Mouse (Mus musculus) yolk sac, embryonic 10.5 days (tissue): ENCODE measurements around the gene Fance.

Experiments used
- DNase-seq: peaks from one replicate; pipeline ENCODE4 v3.0.0-alpha.2; 2017; ENCODE audit warnings: low spot score

Fance gene

DNA sequence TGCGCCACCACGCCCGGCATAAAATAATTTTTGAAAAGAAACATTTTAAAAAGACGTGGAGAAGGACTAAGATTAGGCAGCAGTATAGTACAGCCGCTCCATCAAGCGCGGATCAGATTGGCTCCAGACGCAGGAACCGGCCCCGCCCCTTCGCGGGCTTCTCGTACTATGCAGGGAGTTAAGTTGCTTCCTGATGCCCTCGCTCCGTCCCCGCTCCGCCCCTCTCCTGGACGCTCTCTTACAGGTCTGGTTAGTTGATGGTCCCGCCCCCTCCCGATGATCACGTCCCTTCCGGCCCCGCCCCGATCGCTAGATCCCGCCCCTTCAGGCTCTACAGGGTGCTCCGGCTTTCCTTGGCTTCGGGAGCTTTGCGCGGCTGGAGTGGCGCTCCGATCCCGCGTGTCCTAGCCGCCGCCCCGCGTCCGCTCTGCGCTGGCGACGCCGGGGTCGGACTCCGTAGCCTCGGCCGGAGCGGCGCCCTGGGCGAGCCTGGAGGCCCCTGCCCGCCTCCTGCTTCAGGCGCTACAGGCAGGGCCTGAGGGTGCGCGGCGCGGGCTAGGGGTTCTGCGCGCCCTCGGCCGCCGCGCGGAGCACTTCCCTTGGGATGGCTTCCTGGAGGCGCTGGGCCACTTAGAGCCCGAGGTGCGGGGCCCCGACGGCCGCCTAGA, at the start of gene Fance:
TSS of gene Fance (plus strand) at position 308 of the 668 bp plus-strand sequence.
- DNase-seq, result peak; percentile 99

DNA sequence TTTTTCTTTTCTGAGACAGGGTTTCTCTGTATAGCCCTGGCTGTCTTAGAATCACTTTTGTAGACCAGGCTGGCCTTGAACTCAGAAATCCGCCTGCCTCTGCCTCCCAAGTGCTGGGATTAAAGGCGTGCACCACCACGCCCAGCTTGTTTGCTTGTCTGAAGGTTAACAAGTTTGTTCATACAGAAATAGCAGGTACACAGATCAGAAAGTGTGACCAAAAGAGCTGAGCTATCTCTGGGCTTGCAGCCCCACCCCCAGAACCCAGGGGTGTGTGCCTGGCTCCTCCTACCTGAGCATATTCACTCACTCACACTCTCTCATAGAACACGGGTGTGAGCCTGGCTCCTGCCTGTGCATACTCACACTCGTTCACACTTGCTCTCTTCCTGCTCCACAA, 46.1 kb upstream of the Fance start:
- no peak for DNase-seq

DNA sequence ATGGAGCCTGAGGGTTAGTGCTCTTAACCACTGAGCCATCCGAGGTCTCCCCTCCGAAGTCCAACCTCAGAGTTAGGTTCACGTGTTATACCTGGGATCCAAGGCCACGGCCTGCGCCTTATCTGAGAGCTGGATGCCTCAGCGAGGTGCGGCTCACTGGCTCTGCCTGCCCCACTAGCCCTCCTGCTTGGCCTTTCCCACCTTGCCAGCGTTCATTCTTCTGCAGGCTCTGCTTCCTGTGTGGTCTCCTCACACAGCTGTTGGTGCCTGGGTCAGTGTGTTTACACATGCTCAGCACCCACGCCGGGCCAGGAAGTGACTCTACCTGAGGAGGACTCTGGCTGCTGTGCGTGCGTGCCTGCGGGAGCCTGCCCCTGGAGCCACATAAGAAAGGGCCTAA, 43.2 kb upstream of the Fance start:
- DNase-seq, result peak; percentile 61

DNA sequence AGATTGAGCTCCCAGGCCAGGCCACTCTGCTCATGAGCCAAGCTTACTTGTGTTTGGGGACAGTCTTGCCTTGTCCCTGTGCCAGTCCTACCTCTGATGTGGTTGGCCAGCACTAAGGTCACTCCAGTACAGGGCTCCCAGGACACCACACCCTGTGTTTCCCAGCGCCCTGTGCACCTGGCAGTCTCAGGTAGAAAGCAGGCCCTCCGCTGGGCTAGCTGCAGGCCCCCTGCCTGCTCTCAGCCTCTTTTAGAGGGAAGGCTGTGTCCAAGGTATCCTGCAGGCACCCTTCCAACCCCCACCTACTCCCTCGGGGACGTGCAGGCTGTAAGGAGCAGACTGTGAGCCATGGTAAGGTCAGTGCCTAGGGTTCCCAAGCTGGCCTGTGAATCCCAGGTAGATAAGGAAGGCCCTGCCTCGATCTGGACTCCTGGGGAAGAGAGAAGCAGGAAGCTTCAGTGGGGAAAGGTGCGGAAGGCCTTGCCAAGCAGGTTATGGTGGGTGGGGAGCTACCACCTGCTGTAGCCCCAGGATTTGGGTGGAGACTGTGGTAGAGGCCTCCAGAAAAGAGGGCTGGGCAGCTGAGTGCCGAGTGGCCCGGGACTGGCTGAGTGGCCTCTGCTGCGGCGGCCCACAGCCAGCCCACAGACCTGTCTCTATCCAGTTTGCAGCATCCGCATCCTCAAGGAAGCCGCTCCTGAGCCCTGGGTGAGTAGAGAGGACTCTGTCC, 41.6 kb upstream of the Fance start:
- DNase-seq, result no peak

DNA sequence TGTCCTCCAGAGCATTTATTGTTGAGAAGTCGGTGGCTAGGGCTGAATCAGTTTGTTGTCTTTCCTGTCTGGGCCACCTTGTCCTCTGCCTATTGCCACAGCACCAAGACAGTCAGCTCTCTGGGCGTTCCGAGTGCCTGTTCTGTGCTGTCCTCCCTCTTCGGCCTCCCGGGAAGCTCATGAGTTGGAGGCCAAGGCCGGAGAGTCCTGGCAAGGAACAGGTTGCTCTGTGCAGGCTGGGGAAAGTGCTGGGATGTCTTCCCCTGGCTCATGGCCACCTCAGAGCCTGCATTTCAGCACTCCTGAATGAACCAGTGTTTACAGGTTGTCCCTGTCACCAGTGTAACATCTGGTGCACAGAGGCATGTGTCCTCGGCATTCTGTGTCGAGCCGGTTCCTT, 41.0 kb upstream of the Fance start:
- no peak for DNase-seq

DNA sequence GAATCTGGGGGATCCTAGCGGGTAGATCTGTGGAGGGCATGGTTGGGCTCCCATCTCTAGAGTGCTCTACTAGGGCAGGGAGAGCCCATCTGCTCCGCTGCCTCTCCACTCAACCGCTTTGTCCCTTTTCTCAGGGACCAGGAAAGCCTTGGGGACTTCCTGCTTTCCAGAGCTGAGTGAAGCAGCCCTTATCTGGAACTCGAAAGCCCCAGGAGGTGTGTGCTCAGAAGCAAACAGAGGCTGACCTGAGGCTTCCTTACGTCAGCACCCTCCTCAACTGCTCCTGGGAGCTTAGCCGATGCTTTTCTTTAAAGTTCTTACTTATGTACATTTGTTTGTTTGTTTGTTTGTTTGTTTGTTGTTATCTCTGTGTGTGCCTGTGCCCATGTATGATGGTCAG, 40.5 kb upstream of the Fance start:
- peak; percentile 58 for DNase-seq

DNA sequence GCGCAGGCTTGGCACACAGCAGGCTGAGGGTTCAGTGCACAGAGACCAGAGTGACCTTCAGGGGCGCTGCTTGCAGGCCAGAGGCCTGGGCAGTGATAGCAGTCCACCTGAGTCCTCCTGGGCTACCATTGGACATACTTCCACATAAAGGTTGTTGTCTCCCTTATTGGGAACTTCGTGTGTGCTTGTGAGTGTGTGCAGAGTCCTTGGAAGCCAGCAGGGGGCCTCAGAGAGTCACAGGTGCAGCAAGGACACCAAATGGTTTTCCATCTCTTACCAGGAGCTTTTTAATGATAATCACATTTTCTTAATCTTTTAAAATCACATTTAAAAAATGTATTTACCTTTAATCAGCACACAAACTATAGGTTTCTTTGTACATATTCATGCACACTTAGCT, 38.6 kb upstream of the Fance start:
- no peak for DNase-seq

DNA sequence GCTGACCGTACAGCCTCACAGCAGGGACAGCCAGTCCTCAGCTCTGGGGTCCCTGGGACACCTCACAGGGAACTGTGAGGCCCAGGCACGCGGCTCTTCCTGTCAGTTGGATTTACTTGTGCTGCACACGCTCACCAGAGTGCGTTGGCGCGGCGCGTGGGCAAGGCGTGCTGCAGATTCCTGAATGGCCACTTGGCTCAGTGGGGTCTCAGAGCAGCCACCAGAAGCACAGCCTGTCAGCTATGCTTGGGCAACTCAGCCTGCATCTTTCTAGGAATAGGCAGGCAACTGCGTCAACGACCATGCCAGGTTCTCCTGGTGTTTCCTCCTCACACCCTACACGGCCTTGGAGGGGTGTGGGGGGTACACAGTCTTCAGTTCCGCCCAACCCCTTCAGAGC, 36.1 kb upstream of the Fance start:
- no peak for DNase-seq

DNA sequence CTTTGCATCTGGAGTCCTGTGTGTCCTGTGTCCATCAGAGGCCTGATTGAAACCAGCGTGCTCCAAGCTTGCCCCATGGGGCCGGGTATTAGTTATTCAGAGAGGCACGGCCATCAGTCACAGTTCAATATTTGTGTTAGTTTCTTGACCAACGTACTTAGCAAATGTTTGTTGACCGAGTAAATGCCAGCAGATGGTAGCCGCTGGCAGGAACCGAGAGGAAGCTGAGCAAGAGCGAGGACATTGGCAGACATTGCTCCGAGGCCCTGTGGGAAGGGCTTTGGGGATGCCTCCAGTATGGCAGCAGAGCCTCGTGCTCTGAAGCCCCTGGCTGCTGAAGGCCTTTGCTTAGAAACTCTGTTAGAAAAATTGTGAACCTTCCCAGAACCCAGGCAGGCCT, 35.6 kb upstream of the Fance start:
- DNase-seq, result no peak

DNA sequence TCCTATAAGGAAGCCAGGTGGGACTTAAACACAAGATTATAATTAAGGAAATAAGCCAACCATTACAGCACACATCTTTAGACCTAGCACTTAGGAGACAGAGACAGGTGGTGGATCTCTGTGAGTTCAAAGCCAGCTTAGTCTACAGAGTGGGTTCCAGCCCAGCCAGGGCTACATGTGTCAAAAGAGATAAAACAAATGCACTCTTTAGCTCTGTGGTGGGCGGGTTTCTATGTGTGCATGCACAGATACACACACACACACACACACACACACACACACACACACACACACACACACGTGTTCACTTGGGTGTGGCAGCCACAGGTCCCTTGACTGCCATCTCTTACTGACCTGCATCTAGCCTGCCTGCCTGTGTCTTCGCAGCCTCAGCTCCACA, 35.2 kb upstream of the Fance start:
- no peak for DNase-seq

DNA sequence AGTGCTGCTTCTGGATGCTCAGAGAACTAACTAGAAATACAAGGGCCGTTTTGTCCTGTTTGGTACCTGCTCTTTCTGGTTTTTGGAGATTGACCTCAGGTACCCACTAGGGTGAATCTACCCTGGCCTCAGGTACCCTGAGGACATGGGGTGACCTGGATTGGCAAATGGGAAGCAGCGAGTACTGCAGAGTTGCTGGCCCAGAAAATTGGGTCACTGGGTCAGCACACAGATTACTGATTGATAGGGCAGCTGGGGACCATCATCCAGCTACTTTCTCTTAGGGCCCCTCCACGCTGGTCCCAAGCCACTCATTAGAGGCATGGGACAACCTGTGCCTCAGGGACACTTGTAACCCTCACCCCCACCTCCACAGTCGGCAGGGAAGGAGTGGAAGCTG, 34.1 kb upstream of the Fance start:
- no peak for DNase-seq

DNA sequence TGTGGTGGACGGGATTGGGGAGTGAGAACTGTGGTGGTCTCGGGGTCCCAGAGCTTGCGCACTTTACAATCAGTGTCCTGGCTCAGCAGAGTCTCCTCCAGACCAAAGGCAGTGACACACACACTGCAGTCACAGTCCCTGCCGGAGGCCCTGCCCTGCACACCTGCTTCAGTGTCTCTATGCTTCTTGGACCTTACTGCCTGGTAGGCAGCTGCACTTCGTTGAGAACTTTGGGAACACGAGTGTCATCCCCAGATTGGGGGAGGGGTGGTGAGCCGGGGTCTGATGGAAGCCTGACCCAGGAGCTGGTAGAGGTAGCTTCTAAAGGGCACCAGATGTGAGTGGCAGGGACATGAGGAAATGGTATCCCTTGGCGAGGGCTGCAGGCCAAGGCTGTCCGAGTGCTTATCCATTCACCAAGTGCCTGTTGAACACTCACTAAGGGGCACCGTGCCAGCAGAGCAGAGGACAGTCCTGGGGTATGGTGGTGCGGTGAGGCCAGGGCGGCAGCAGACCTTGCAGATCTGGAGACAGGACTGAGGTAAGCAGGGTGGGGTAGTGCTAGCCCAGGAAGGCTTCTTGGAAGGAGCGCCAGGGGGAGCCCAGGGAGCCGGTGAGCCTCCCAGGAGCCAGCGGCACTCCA, 33.4 kb upstream of the Fance start:
- DNase-seq, result no peak

DNA sequence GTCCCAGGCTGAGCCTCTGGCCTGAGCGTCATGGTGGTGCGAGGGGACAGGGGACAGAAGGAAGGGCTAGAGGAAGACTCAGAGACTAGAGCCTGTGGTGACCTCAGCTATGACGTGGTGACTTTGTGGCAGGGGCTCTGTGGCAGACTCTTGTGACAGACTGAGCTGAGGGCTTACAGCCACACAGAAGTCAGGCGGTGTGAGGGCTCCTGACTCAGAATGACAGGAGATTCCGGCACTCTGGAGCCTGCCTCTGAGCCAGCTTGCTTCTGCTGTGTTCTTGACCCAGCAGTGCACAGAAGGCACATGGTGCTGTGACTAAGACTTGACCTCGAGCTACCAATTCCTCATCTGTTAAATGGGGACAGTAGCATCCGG, 32.9 kb upstream of the Fance start:
- no peak for DNase-seq

DNA sequence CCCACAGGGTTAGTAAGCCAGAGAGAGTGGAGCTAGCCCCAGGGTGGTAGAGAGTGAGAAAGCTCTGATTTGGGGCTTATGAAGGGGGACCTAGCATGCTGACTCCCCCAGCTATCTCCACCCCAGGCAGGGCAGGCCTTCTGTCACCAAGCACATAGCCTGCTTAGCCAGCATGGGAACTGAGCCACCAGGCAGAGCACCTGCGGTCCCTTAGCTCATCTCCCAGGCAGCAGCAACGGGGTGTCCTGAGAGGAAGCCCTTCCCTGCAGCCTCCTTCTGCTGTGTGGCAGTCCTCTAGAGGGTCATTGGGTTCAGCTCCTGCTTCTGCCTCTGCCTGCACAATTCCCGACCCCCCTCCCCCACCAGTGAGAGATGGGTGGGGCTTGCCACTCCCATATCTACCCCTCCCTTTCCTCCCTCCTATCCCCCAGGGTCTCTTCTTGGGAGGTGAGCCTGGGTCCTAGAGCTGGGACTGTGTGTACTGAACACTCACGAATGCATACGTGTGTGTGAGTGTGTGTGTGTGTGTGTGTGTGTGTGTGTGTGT, 32.4 kb upstream of the Fance start:
- no peak for DNase-seq

DNA sequence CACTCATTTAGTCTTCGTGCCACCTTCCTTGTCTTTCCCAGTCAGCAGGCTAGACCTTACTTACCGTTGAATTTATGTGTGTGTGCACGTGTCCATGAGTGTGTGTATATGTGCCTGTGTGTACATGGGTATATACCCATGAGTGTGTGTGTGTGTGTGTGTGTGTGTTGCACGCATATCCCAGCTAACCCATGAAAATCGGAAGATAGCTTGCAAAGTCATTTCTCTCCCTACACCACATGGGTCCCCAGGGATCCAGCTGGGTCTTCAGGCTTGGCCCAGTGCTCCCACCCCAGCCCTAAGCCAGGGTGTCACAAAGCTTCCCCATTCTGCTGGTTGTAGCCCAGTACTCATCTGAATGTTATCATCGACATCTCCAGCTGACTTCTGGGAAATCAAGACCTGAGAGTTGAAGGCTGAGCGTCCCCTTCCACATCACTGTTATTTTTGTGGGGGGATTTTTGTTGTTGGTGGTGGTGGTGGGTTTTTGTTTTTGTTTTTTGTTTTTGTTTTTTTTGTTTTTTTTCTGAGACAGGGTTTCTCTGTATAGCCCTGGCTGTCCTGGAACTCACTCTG, 31.4 kb upstream of the Fance start:
- DNase-seq, result no peak

DNA sequence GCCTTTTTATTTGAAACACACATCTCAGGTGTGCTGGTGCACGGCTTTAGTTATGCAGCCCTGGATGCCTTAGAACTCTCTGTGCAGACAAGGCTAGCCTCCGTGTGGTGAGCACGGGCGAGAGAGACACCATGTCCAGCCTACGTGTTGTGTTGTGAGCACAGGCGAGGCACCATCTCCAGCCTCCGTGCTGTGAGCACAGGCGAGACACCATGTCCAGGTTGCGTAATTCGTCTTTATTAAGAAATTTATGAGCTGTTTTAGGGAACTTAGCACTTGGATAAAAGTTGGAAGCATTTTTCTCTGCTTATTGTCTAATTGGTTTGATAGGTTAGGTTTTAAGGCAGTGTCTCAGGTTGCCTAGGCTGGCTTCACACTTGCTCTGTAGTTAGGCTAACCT, 30.1 kb upstream of the Fance start:
- no peak for DNase-seq

DNA sequence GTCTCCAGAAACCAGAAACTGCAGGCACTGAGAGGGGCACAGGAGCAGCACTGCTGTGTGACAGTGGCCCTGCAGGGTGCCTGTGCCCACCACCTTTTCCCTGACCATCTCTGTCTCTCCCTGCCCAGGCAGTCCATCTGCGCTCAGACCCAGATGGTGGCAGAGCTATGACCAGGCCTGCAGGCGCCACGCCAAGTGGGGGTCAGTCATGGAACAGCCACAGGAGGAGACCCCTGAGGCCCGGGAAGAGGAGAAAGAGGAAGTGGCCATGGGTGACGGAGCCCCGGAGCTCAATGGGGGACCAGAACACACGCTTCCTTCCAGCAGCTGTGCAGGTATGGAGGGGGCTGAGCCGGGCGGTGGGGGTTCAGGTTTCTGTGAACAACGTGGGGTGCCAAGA, 27.2 kb upstream of the Fance start:
- DNase-seq, result no peak

DNA sequence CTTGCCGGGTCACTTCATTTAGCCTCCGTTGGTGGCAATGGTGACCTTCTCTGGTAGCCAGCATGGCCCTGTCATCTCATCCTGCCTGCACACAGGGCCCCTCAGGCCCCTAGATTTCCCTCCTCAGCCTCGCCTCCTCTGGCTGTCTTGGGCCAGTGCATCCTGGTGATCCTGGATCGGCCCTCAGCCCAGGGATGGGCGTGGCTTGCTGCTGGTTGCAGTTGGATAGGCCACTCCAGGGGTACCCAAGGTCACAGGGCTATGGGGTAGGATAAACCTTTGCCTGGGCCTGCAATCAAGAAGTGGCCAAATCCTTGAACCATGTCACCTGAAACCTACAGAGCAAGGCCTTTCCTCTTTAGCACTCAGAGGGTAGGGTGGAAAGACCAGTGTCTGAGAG, 26.4 kb upstream of the Fance start:
- DNase-seq, result no peak

DNA sequence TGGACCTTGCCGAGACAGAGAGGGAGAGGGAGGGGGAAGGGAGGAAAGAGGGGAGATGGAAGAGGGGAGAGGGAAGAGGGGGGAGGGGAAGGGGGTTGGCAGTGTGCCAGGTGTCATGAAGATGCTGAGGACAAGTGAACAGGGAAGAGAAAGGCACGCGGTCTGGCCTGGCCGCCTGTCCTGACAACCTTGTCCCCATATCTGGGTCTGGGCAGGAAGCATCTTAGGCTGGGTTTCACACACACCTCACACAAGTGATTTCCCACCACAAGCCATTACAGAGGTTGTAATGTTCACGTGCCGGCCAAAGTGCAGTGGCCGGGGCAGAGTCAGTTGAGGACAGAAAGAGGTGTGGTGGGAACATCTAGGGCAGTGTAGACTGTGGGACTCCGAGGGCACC, 25.7 kb upstream of the Fance start:
- DNase-seq, result peak; percentile 67

DNA sequence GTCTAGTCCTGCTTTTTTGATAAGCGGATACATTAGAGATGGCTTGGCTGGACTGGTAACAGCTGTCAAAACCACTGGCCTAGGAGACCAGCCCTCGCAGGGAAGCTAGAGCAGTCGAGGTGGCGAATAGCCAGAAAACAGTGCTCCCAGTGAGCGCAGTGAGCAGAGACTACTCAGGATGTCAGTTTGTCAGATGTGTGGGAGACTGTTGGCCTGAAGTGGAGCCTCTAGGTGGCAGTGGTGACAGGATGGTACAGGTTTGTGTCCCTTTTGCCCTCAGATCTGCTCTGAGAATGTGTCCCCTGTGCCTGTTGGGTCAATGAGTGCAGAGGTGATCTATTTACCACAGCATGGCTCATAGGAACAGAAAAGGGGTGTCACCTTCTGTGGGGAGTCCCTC, 25.3 kb upstream of the Fance start:
- DNase-seq, result no peak

DNA sequence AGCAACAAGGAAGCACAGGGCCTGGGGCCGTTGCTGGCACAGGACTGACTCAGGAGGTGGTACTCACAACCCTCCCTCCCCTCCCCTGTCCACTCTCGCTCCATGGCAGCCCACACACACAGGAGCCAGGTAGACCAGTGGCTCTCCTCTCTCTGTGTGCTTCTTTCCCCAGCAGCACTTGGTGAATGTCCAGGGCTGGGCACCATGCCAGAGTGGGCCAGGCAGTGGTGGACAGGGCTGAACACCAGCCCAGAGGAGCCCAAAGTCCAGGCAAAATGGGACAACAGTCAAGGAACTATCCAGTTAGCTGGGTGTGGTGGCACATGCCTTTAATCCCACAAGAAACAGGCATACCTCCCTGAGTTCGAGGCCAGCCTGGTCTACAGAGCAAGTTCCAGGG, 23.1 kb upstream of the Fance start:
- no peak for DNase-seq

DNA sequence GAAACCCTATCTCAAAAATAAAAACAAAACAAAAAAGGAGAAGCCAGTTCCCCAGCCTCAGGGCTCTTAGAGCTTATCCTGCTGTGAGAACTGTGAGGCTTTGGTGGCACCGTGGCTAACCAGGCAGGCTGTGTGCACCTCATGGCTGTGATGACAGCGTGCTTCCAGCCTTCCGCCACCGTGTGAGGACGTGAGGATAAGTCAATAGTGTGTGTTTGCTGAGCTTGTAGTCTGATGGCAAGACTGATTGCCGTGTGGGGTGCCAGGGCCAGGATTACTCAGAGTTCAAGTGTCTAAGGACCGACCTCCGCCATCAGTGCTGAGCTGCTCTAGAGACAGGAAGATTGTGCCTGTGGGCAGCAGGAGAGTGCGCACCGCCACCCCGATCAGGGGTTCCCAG, 22.6 kb upstream of the Fance start:
- DNase-seq, result no peak

DNA sequence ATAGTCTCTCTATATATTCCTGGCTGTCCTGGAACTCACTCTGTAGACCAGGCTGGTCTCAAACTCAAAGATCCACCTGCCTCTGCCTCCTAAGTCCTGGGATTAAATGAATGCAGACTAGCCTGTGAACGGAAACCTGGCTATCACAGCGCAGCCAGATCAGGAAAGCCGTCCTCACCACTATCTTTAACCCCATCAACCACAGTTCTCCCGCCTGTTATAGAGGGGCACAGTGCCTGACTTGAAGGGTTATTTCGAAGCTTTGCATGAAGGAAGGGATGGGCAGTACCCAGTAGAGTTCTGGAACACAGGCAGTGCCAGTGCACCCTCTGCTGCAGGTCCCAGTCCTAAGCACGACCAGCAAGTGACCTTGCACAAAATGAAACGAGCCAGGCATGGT, 22.0 kb upstream of the Fance start:
- no peak for DNase-seq
